Mouse (Mus musculus) embryo, embryonic 10.5 days (tissue): ENCODE measurements at regions not wholly inside any gene's neighbourhood (a gene's known extent, or its start where the extent isn't known, plus 50 kb on each side); places are given as distances from the start of the nearest gene placed in this dataset.
A peak's percentile ranks its signal among the peaks of the same experiment; 100 is the strongest.

ENCODE experiments used
- DNase-seq: peaks from one replicate; pipeline ENCODE4 v3.0.0-alpha.2; 2015; ENCODE audit warnings: low spot score

- DNase-seq, result no peak
These were observed 552.0 kb upstream of the Tbl1xr1 start for GRCm38 (mm10) chr3:21524426-21524937.

- peak; percentile 31 for DNase-seq
These were observed 545.6 kb upstream of the Tbl1xr1 start for GRCm38 (mm10) chr3:21530862-21531261.

- no peak for DNase-seq
These were observed 537.3 kb upstream of the Tbl1xr1 start for GRCm38 (mm10) chr3:21539138-21539537.

GRCm38 (mm10) chr3:21544456-21544855 lies 532.0 kb upstream of the Tbl1xr1 start:
- DNase-seq, result no peak

- peak; percentile 60 for DNase-seq
These were observed 531.1 kb upstream of the Tbl1xr1 start for GRCm38 (mm10) chr3:21545156-21545893.

GRCm38 (mm10) chr3:21546411-21546810 lies 530.0 kb upstream of the Tbl1xr1 start:
- no peak for DNase-seq

GRCm38 (mm10) chr3:21549671-21550070 lies 526.8 kb upstream of the Tbl1xr1 start:
- DNase-seq, result no peak

- DNase-seq, result peak; percentile 36
These were observed 523.2 kb upstream of the Tbl1xr1 start for GRCm38 (mm10) chr3:21553159-21553758.

- no peak for DNase-seq
These were observed 522.6 kb upstream of the Tbl1xr1 start for GRCm38 (mm10) chr3:21553859-21554258.

GRCm38 (mm10) chr3:21557963-21558441 lies 518.5 kb upstream of the Tbl1xr1 start:
- no peak for DNase-seq

- DNase-seq, result peak; percentile 27
These were observed 513.6 kb upstream of the Tbl1xr1 start for GRCm38 (mm10) chr3:21562771-21563312.

GRCm38 (mm10) chr3:21563454-21563853 lies 513.0 kb upstream of the Tbl1xr1 start:
- DNase-seq, result peak; percentile 35

- peak; percentile 78 for DNase-seq
These were observed 512.2 kb upstream of the Tbl1xr1 start for GRCm38 (mm10) chr3:21564211-21564781.

- DNase-seq, result peak; percentile 10
These were observed 511.5 kb upstream of the Tbl1xr1 start for GRCm38 (mm10) chr3:21564847-21565485.

- DNase-seq, result no peak
These were observed 506.7 kb upstream of the Tbl1xr1 start for GRCm38 (mm10) chr3:21569721-21570120.

GRCm38 (mm10) chr3:21578635-21579034 lies 497.8 kb upstream of the Tbl1xr1 start:
- DNase-seq, result no peak

- no peak for DNase-seq
These were observed 494.3 kb upstream of the Tbl1xr1 start for GRCm38 (mm10) chr3:21582122-21582521.

- DNase-seq, result no peak
These were observed 490.7 kb upstream of the Tbl1xr1 start for GRCm38 (mm10) chr3:21585767-21586166.

GRCm38 (mm10) chr3:21606846-21607245 lies 469.6 kb upstream of the Tbl1xr1 start:
- no peak for DNase-seq

- no peak for DNase-seq
These were observed 466.2 kb upstream of the Tbl1xr1 start for GRCm38 (mm10) chr3:21610231-21610630.

GRCm38 (mm10) chr3:21621745-21622144 lies 454.7 kb upstream of the Tbl1xr1 start:
- DNase-seq, result no peak

GRCm38 (mm10) chr3:21625039-21625438 lies 451.4 kb upstream of the Tbl1xr1 start:
- DNase-seq, result no peak
